Mouse (Mus musculus): ENCODE measurements around the gene Mgp. TPM values are rescaled to one million over a fixed set of nuclear protein-coding genes. Genes with fewer than 3 reads are reported as not detected.
"Not testable (repeated sequence)": the region's sequence is repeated elsewhere in the genome, so short reads cannot be mapped to it uniquely, and the experiment has no call there.

The Mgp gene
- polyA plus RNA-seq, 1 experiment from 2014 or later, result 14.1 TPM

GRCm38 (mm10) chr6:136889554-136889953 lies 13.9 kb upstream of the Mgp start:
- no peaks in the 10 kb centered on the region for H3K36me3 ChIP-seq (ENCODE audit: control insufficient read depth, insufficient read depth, low read length)
- no peak overlapping the region for H3K9ac ChIP-seq (ENCODE audit: low read length)
- no peak overlapping the region for H3K4me3 ChIP-seq (ENCODE audit: low read depth, low read length)
- ATAC-seq (ENCODE audit: insufficient number of reproducible peaks, low FRiP score, low TSS enrichment, low read depth) (no peak), DNase-seq (ENCODE audit: low spot score) (no peak)
- H3K27me3 ChIP-seq (ENCODE audit: control insufficient read depth, insufficient read depth, low read length), result no peaks in the 10 kb centered on the region
- no peaks in the 10 kb centered on the region for H3K4me1 ChIP-seq (ENCODE audit: control insufficient read depth, insufficient read depth, low read length)
- H3K27ac ChIP-seq (replicated peaks; ENCODE audit: low read depth, low read length), result no peak overlapping the region
- H3K4me2 ChIP-seq (ENCODE audit: low read depth, severe bottlenecking), result no peak overlapping the region
- WGBS, result 92% methylated on average over 6 of the region's 6 CpGs
- no peaks in the 10 kb centered on the region for H3K9me3 ChIP-seq (ENCODE audit: control insufficient read depth, low read length)

- Histone ChIP-seq H3K27ac (replicated peaks; ENCODE audit: low read depth, low read length) (no peak overlapping the region), H3K9ac (ENCODE audit: low read length) (no peak overlapping the region), H3K36me3 (ENCODE audit: control insufficient read depth, insufficient read depth, low read length) (no peaks in the 10 kb centered on the region), H3K9me3 (ENCODE audit: control insufficient read depth, low read length) (no peaks in the 10 kb centered on the region), H3K27me3 (ENCODE audit: control insufficient read depth, insufficient read depth, low read length) (no peaks in the 10 kb centered on the region), H3K4me1 (ENCODE audit: control insufficient read depth, insufficient read depth, low read length) (no peaks in the 10 kb centered on the region), H3K4me2 (ENCODE audit: low read depth, severe bottlenecking) (no peak overlapping the region), H3K4me3 (ENCODE audit: low read depth, low read length) (no peak overlapping the region)
- 90% methylated on average over 6 of the region's 6 CpGs for WGBS
- DNase-seq (ENCODE audit: low spot score), result no peak
- ATAC-seq (ENCODE audit: insufficient number of reproducible peaks, low FRiP score, low TSS enrichment, low read depth), result no peak
Measured at GRCm38 (mm10) chr6:136889067-136889466, 13.4 kb upstream of the Mgp start.

DNA sequence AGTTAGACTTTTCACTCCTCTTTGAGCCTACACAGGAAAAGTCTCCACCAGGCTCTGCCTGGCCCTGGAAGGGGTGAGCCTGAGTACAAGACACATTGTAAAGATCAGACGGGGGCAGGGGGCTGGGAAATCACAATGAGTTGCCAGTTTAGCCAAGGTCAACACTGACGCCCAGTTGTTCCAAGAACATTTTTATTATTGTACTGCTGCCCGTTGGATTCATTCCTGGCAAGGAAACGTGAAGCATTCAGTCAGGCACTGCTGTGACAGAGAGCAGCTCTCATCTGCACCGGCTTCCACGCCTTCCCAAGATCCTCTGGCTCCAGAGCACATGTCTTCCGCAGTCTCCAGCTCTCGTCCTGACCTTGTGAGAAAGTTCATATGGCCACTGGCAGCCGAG lies 12.2 kb upstream of the Mgp start:
- no peaks in the 10 kb centered on the region for H3K9me3 ChIP-seq (ENCODE audit: control insufficient read depth, low read length)
- H3K27me3 ChIP-seq (ENCODE audit: control insufficient read depth, insufficient read depth, low read length), result no peaks in the 10 kb centered on the region
- DNase-seq (ENCODE audit: low spot score) (no peak), ATAC-seq (ENCODE audit: insufficient number of reproducible peaks, low FRiP score, low TSS enrichment, low read depth) (no peak)
- H3K36me3 ChIP-seq (ENCODE audit: control insufficient read depth, insufficient read depth, low read length), result no peaks in the 10 kb centered on the region
- 73% methylated on average over 9 of the region's 9 CpGs for WGBS
- no peaks in the 10 kb centered on the region for H3K4me1 ChIP-seq (ENCODE audit: control insufficient read depth, insufficient read depth, low read length)
- no peak overlapping the region for H3K4me3 ChIP-seq (ENCODE audit: low read depth, low read length)
- no peak overlapping the region for H3K27ac ChIP-seq (replicated peaks; ENCODE audit: low read depth, low read length)
- H3K9ac ChIP-seq (ENCODE audit: low read length), result no peak overlapping the region
- no peak overlapping the region for H3K4me2 ChIP-seq (ENCODE audit: low read depth, severe bottlenecking)

DNA sequence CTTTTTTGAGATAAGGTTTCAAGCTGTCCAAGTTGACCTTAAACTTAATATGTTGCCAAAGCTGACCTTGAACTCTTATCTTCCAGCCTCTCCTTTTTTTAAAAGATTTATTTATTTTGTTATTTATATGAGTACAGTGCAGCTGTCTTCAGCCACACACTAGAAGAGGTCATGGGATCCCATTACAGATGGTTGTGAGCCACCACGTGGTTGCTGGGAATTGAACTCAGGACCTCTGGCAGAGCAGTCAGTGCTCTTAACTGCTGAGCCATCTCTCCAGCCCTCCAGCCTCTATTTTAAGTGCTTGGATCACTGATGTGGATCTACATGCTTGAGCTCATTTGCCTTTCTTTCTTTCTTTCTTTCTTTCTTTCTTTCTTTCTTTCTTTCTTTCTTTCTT lies 9.1 kb upstream of the Mgp start:
- not testable (repeated sequence) for DNase-seq (ENCODE audit: low spot score); H3K9me3 ChIP-seq (ENCODE audit: control insufficient read depth, low read length); H3K36me3 ChIP-seq (ENCODE audit: control insufficient read depth, insufficient read depth, low read length); H3K27me3 ChIP-seq (ENCODE audit: control insufficient read depth, insufficient read depth, low read length); H3K4me2 ChIP-seq (ENCODE audit: low read depth, severe bottlenecking); ATAC-seq (ENCODE audit: insufficient number of reproducible peaks, low FRiP score, low TSS enrichment, low read depth); H3K4me1 ChIP-seq (ENCODE audit: control insufficient read depth, insufficient read depth, low read length); H3K27ac ChIP-seq (replicated peaks; ENCODE audit: low read depth, low read length); H3K9ac ChIP-seq (ENCODE audit: low read length); H3K4me3 ChIP-seq (ENCODE audit: low read depth, low read length)
- 71% methylated on average over 1 of the region's 1 CpGs for WGBS

DNA sequence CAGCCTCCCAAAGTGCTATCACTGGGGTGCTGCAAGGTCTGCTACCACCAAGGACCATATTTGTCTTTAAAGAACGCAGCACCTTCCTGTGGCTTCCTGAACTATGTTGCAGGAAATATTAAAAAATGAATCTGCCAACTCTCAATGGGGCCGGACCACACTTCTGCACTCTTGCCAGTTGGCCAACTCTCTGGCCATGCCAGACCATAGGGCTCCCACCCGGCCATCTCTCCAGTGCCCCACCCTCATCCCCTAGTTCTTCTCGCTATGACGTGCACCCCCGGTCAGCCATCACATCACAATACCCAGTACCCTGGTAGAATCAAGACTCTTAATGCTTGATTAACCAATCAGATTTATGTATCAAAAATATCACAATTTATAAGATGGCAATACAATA lies 8.3 kb upstream of the Mgp start:
- Histone ChIP-seq H3K9ac (ENCODE audit: low read length) (no peak overlapping the region), H3K9me3 (ENCODE audit: control insufficient read depth, low read length) (no peaks in the 10 kb centered on the region), H3K4me3 (ENCODE audit: low read depth, low read length) (no peak overlapping the region), H3K27ac (replicated peaks; ENCODE audit: low read depth, low read length) (no peak overlapping the region), H3K36me3 (ENCODE audit: control insufficient read depth, insufficient read depth, low read length) (no peaks in the 10 kb centered on the region), H3K27me3 (ENCODE audit: control insufficient read depth, insufficient read depth, low read length) (no peaks in the 10 kb centered on the region), H3K4me1 (ENCODE audit: control insufficient read depth, insufficient read depth, low read length) (no peaks in the 10 kb centered on the region), H3K4me2 (ENCODE audit: low read depth, severe bottlenecking) (no peak overlapping the region)
- WGBS, result 96% methylated on average over 6 of the region's 6 CpGs
- DNase-seq (ENCODE audit: low spot score) (no peak), ATAC-seq (ENCODE audit: insufficient number of reproducible peaks, low FRiP score, low TSS enrichment, low read depth) (no peak)

DNA sequence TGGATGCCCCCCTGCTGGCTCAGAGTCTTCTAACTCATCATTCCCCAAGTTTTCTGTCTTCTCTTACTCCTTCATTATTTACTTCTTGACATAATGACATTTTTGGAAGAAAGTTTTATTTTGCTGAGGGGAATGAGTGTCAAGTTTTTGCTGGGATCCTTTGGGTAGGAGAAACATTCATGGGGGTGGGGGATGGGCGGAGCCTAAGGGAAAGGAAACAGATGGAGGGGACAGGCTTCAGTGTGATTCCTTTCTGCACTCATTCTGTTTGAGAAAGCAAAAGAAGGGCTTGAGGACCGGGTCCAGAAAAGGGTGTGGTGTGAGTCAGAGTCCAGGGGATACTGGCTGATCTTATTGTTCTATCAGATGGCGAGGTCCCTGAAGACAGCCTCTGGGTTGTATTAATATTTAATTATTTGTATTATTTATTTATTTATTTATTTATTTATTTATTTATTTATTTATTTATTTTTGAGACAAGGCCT lies 7.8 kb upstream of the Mgp start:
- Histone ChIP-seq H3K9ac (ENCODE audit: low read length) (no peak overlapping the region), H3K4me3 (ENCODE audit: low read depth, low read length) (no peak overlapping the region), H3K27me3 (ENCODE audit: control insufficient read depth, insufficient read depth, low read length) (no peaks in the 10 kb centered on the region), H3K27ac (replicated peaks; ENCODE audit: low read depth, low read length) (no peak overlapping the region), H3K4me1 (ENCODE audit: control insufficient read depth, insufficient read depth, low read length) (no peaks in the 10 kb centered on the region), H3K4me2 (ENCODE audit: low read depth, severe bottlenecking) (no peak overlapping the region), H3K9me3 (ENCODE audit: control insufficient read depth, low read length) (no peaks in the 10 kb centered on the region), H3K36me3 (ENCODE audit: control insufficient read depth, insufficient read depth, low read length) (no peaks in the 10 kb centered on the region)
- ATAC-seq (ENCODE audit: insufficient number of reproducible peaks, low FRiP score, low TSS enrichment, low read depth) (no peak), DNase-seq (ENCODE audit: low spot score) (no peak)
- 86% methylated on average over 3 of the region's 3 CpGs for WGBS

DNA sequence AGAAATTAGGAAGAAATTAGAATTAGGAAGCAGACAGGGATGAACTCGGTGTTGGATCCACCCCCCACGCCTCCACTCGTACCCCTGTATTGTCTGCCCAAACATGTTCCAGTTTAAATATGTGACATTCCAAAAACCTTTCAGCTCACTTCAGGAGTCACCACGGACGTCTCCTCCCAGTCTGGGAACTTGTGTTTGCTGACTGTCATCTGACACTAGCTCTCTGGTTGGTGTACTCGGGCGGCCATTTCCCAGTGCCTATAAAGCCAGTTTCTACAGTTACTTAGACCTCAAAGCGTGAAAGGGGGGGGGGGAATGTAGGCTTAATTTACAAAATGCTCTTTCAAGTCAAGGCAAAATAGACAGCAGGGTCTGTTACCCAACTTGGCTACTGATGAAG lies 6.1 kb upstream of the Mgp start:
- H3K9ac ChIP-seq (ENCODE audit: low read length), result no peak overlapping the region
- no peaks in the 10 kb centered on the region for H3K4me1 ChIP-seq (ENCODE audit: control insufficient read depth, insufficient read depth, low read length)
- no peak overlapping the region for H3K27ac ChIP-seq (replicated peaks; ENCODE audit: low read depth, low read length)
- H3K9me3 ChIP-seq (ENCODE audit: control insufficient read depth, low read length), result no peaks in the 10 kb centered on the region
- 62% methylated on average over 8 of the region's 8 CpGs for WGBS
- no peak for ATAC-seq (ENCODE audit: insufficient number of reproducible peaks, low FRiP score, low TSS enrichment, low read depth)
- no peak overlapping the region for H3K4me2 ChIP-seq (ENCODE audit: low read depth, severe bottlenecking)
- no peak overlapping the region for H3K4me3 ChIP-seq (ENCODE audit: low read depth, low read length)
- H3K27me3 ChIP-seq (ENCODE audit: control insufficient read depth, insufficient read depth, low read length), result no peaks in the 10 kb centered on the region
- no peaks in the 10 kb centered on the region for H3K36me3 ChIP-seq (ENCODE audit: control insufficient read depth, insufficient read depth, low read length)
- DNase-seq (ENCODE audit: low spot score), result no peak

DNA sequence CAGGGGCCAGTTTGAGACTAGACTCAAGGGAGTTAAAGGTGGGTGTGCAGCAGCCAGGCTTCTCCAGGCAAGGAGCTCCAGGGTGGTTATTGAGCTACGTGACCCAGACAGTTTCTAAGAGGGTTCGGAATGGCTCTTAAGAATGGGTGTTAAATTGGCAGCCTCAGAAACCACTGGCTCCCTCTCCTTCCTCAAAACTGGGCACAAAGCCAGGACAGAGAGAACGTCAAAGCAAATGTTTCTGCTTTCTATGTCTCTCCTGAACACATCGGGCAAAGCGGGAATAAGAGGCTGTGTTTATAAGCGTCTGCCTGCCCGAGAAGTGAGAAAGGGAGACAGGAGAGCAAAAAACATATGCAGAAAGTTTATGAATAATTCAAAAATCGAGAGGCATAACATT lies 1.0 kb downstream of the Mgp start:
- no peak overlapping the region for H3K4me2 ChIP-seq (ENCODE audit: low read depth, severe bottlenecking)

DNA sequence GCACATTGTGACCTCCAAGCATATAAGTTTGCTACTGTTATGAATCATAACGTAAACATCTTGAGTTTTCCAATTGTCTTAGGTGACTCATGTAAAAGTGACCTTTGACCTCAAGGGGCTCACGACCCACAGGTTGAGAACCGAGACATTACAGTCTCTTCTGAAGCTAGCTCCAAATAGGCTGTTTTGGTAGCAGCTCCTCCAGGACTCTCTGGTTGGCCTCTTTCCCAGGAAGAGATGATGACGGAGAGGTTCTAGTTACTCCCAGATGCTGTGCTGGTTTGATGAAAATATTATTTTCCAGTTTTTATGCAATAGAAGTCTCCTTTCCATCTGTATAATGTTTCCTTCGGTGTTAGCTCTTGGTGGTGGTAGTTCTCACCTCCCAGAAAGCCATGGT lies 6.7 kb downstream of the Mgp start:
- Histone ChIP-seq H3K9ac (ENCODE audit: low read length) (no peak overlapping the region), H3K4me2 (ENCODE audit: low read depth, severe bottlenecking) (no peak overlapping the region), H3K4me3 (ENCODE audit: low read depth, low read length) (no peak overlapping the region), H3K36me3 (ENCODE audit: control insufficient read depth, insufficient read depth, low read length) (no peaks in the 10 kb centered on the region), H3K4me1 (ENCODE audit: control insufficient read depth, insufficient read depth, low read length) (no peaks in the 10 kb centered on the region), H3K27ac (replicated peaks; ENCODE audit: low read depth, low read length) (no peak overlapping the region), H3K9me3 (ENCODE audit: control insufficient read depth, low read length) (no peaks in the 10 kb centered on the region), H3K27me3 (ENCODE audit: control insufficient read depth, insufficient read depth, low read length) (no peaks in the 10 kb centered on the region)
- WGBS, result 80% methylated on average over 5 of the region's 5 CpGs
- DNase-seq (ENCODE audit: low spot score) (no peak), ATAC-seq (ENCODE audit: insufficient number of reproducible peaks, low FRiP score, low TSS enrichment, low read depth) (no peak)

More for the DNA sequence above, 1.0 kb downstream of the Mgp start:
- no peaks in the 10 kb centered on the region for H3K27me3 ChIP-seq (ENCODE audit: control insufficient read depth, insufficient read depth, low read length)
- ATAC-seq (ENCODE audit: insufficient number of reproducible peaks, low FRiP score, low TSS enrichment, low read depth) (no peak), DNase-seq (ENCODE audit: low spot score) (no peak)
- WGBS, result 83% methylated on average over 8 of the region's 8 CpGs
- H3K9ac ChIP-seq (ENCODE audit: low read length), result no peak overlapping the region
- no peaks in the 10 kb centered on the region for H3K9me3 ChIP-seq (ENCODE audit: control insufficient read depth, low read length)
- H3K4me1 ChIP-seq (ENCODE audit: control insufficient read depth, insufficient read depth, low read length), result 0 out of 2 replicates have a peak, but pooled peaks cover 3% of the 10 kb centered on the region
- no peak overlapping the region for H3K27ac ChIP-seq (replicated peaks; ENCODE audit: low read depth, low read length)
- no peaks in the 10 kb centered on the region for H3K36me3 ChIP-seq (ENCODE audit: control insufficient read depth, insufficient read depth, low read length)
- no peak overlapping the region for H3K4me3 ChIP-seq (ENCODE audit: low read depth, low read length)

Measured in limb, embryonic 11.5 days (tissue).